Mouse (Mus musculus) right cerebral cortex, postnatal 10 days (tissue): ENCODE measurements around the gene Npw.

Source experiments
- DNase-seq, 2 experiments: peaks; one replicate each; pipeline ENCODE4 v3.0.0; 2021; ENCODE audit warnings: low spot score in 2 of 2

Gene Npw

DNA sequence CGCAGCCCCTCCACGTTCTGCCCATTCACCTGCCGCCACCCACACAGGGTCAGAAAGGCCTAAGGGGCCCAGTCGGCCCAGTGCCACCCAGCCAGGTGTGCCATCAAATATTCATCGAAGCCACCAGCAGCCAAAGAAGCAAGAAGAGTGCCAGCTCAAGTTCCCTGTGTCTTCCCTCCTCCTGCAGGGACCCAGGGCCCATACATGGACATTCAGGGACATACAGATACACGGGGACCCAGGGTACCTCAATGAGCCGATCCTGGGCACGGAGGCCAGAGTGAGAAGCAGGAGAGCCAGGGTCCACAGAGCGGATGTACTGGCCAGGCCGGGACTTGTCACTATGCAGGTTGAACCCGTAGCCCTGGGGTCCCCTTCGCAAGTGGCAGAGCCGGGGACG is 16.3 kb downstream of the Npw start:
- DNase-seq = no peak

DNA sequence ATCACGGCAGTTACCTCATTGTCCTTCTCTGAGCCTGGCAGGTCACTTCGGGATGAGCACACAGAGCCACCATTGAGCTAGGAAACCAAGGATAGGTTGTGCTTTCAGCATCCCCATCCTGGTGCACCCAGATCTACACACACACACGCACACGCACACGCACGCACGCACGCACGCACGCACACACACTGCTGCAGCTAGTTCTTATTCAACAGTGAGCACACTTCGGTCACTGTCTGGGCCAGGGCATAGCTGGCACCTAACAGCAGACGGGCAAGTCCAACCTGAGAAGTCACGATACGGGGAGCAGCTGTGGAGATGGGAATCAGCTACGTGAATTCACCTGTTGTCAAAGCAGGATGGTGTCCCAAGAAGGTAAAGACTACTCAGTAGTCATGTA is 17.7 kb downstream of the Npw start:
- DNase-seq = no peak

DNA sequence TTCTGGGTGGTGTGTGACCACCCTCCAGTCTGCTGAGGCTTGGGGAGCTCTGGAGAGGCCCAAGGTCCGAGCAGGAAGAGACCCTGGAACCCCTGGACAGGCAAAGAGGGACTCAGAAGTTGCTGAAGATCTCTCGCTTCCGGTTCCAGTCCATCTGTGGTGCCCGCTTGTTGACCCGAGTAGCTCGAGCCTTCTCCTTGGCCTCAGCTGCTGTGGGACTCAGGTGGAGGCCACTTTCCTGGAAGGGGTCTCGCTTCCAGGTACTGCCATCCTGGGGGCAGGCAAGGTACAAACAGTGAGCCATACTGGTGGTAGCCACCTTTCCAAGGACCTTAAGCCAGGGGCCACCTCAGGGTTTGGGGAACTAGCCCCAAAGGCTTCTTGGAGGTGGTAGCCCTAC is 18.1 kb downstream of the Npw start:
- DNase-seq = no peak

DNA sequence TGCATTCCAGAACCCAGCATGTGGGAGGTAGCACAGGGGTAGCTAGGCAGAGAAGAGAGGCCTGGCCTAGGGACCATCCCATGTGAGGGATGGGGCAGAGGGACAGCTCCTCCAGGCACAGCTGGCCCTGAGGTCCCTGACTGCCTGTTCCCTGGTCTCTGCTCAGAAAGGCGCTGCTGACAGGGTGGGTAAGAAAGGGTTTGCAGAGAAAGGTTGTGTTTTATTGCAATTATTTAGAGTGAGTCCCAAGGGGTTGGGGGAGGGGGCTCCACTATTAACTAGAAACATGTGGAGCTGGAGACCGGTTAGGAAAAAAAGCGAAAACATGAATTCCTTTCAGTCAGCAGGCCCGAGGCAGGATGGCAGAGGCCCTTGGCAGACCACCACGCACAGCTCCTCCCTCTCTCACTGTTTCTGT is 18.7 kb downstream of the Npw start:
- DNase-seq = no peak

DNA sequence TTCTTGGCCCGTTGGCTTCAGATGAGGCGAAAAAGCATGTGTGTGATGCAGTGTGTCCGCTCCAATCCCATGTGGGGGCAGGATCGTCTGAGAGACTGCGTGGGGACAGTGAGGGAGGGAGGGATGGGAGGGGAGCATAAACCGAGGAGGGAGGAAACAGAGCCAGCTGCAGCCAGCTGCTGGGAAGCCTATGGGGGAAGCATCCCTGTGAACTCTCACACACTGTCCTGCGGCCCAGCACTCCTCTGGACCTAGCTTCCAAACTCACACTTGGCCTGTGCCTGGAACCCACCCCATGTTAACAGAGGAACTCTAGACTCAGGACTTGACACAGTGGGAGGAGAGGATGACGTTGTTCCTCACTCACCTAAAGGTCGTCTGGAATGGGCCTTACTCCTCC is 19.4 kb downstream of the Npw start:
- no peak for DNase-seq

DNA sequence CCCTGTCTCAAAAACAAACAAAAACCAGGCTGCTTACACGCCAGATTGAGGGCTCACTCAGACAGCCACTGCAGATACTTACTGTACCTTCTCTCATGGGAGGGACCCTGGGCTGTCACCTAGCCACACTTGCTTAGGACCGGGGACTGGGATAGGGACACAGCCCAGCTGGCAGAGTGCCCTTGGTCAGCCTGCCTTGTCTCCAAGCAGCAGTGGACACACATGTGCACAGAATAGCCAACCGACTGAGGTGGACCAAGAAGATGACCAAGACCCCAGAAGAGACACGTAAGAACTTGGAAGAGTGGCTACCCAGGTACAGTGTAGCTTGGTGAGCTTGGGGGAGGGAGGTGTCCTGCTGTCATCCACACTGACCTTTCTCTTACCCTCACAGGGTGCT is 20.0 kb downstream of the Npw start:
- DNase-seq = no peak

DNA sequence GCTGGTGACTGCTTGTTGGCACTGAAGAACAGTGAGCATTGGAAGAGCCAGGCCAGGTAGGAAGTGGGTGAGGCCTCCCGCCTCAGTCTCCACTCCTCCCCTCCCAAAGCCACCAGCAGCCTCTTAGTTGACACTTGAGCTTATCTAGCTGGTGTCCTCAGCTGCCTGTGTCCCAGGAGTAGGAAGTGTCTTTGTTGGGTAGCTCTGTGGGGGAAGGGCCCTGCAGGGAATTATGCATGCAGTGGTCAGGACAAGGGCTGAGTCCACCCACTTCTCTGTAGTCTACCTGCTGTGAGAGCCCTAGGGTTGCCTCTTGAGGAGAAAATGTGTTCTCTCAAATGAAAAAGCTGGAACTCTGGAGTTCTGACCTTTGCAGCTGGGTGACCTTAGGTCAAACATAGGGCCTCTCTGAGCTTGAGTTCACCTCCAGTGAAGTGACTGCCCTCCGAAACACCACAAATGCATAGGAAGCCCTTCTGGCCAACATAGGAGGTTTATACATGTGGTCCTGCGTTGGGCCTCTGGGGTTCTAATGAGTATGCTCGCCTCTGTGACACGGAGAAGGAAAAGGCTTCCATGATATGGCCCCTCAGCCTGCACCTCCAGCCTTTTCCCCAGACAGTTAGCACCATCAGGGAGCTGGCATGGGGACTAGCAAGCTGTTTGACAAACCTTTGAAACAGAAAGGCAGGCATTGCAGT is 21.3 kb downstream of the Npw start:
- no peak for DNase-seq

DNA sequence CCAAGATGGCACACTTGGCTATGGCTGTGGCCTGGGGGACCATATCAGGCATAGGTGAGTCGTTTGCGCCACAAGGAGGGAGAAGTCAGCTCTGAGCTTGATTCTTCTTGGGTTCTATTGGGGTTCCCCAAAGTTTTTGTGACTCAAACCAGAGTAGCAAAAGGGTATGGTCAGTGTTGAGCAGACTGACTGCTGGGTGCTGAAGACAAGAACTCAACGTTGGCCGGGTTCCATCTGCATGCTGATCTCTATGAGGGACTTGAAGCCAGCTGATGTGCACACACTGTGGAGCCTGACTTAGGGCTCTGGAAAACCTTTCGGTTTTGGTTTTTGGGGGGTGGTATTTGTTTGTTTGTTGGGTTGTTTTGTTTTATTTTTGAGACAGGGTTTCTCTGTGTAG is 22.6 kb downstream of the Npw start:
- no peak for DNase-seq

DNA sequence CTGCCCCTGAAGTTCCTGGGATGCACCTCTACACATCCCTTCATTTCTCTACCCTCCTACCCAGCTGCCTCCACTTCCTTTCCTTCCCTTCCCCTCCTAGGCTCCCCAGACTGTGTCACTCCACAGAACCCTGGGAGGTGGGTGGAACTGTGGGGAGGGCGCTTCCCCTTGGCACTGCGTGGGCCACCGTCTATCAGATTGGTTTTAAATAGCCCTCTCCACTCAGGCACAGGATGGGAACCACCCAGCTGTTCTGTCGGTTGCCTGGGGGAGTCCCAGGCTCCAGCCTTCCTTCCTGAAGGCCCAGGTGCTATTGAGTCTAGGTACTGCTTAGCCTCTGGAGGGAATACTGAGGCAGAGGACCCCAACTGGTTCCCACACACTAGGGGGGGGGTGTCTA is 23.2 kb downstream of the Npw start:
- no peak for DNase-seq

DNA sequence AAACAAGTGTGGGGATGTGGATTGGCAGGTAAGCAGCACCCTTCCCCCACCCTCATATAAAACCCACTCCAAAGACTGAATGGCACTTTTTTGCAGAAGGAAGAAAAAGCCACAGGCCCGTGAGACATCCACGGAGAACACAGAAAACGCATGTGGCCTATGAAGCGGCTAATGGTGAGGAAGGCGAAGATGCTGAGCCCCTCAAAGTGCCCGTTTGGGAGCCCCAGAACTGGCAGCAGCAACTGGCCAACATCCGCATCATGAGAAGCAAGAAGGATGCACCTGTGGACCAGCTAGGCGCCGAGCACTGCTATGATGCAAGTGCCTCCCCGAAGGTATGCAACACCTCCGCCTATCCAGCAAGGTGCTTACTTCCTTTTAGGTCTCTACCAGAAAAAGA is 24.4 kb downstream of the Npw start:
- no peak for DNase-seq

DNA sequence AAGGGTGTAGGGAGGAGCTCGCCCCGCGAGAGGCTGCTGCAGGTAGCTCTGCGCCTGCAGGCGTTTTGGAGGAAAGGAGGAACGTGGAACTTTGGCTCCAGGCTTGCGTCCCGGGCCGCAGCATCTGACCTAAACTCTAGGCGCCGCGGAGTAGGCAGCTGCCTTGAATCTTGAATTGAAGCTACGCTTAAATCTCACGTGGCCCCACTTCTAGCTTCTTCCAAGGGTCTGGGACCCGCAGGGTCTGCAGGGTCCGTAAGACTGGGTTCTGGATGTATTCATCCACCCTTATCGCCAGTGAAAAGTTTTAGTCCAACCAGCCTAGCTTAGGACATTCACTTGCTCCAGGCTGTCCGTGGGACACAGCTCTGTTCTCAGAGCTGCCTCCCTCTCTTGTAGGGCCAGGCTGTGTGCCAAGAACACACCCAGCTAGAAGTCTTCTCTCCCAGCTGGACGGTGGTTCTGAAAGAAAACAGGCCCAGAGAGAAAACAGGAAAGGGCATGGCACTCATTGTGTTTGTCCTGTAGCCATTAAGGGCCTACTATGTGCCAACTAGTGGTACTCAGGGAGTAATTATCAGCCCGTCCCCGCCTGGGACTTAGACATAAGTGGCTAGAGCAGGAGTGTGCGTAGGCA is 25.3 kb downstream of the Npw start:
- DNase-seq = no peak

DNA sequence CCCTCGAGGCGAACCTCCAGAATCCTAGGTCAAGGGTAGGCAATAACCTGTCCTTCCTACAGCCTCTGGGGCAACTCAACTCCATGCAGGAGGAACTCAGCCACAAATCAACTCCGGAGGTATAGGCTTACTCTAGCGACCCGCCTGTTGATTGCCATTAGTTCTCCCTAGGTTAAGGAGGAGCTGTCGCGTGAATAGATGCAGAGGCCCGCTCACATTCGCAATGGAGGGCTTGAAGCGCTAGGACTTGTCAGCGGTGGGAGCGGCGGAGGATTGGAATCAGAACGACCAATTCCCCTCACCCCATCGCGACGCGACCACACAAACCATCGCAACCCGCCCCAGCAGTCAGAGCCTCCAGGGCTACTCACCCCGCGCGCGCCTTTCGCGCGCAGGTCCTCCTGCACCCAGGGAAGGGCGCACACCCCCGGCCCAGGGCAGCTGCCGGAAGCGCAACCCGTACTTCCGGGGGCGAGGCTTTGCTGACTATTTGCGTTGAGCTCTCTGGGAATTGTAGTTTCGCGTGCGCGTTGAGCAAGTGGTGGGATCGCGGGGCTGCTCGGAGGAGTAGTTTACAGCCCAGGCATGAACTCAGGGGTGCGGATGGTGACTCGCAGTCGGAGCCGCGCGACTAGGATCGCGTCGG is 26.0 kb downstream of the Npw start, which contains the start of the genes Tsc2 and Nthl1:
Tsc2 (minus strand) TSS at position 464 of the 646 bp plus-strand sequence.
Nthl1 (plus strand) TSS at position 514 of the 646 bp plus-strand sequence.
- DNase-seq = peak; percentile 90 to 91

DNA sequence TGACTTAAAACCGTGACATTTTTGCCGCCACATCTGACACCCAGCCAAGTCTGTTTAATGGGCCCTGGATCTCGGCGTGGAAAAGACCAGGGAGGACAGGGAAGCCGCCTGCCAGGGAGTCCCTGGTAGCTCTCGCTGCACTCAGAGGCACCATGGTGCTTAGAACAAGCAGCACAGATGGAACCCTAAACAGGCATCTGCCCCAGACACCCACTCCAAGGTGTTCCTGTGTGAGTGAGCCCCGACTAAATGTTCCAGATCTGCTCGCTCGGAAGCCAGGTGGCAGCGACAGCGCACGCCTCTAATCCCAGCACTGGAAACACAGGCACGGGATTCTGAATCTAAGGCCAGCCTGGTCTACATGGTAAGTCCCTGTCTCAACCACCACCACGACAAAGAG is 28.2 kb downstream of the Npw start:
- no peak for DNase-seq

DNA sequence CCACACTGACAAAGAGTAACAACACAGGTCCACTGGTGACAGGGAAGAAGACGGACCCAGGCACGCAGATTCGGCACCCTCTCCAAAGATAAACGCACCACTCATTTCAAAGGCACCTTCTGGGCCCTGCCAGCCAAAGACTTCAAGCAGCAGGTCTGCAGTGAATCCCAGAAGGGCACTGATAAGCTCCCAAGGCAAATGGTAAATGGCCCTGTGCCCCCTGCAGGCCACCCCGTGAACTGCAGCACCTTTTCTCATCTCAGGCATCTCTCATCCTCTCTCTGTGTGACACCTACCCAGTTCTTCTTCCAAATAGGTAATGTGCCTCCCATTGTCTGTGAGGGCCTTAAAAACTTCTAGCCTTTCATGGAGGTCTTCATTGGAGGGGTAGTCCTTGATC is 29.6 kb downstream of the Npw start:
- DNase-seq = peak in 1 of 2 experiments; percentile 69

DNA sequence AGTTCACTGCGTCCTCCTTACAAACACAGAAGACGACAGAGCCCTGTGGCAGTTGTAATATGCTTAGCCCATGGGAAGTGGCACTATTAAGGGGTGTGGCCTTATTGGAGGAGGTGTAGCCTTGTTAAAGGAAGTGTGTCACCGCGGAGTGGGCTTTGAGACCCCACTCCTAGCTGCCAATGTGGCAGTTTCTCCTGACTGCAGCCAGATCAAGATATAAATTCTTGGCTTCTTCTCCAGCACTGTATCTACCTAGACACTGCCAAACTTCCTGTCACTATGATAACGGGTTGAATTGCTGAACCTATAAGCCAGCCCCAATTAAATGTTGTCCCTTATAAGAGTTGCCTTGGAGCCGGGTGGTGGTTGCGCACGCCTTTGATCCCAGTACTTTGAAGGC is 32.8 kb downstream of the Npw start:
- no peak for DNase-seq

DNA sequence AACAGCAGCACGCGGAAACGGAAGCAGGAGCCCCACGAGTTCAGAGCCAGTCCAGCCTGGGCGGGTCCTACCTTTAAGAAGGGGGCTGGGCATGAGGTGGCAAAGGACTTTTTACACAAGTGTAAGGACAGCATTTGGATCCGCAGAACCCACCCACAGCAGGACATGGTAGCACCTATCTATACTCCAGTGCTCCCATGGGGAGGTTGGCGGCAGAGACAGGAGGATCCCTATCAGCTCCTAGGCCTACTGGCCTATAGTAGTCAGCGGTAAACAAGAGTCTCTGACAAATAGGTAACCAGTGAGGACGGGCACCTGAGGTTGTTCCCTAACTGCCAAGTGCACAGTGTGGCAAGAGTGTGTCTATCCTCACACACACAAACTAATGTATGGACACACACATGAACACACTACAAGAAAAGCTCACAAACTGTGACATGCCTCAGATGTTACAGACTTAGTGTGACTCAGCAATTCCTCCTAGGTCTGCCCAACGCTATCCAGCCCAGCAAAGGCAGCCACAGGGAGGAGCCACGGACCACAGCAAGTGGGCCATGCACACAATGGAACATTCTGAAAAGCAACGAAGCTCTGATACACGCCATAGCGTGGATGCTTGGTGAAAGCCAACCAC is 40.6 kb downstream of the Npw start:
- DNase-seq = no peak

DNA sequence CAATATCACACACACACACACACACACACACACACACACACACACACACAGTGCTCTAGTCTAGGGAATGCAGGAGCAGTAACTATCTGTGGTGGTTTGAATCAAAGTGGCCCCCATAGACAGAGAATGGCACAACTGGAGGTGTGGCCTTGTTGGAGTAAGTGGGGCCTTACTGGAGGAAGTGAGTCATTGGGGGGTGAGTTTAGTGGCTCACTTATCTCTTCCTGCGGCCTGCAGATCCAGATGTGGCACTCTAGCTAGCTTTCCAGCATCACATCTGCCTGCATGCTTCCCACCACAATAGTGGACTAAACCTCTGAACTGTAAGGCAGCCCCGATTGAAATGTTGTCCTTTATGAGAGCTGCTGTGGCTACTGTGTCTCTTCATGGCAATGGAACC is 47.5 kb downstream of the Npw start:
- no peak for DNase-seq

DNA sequence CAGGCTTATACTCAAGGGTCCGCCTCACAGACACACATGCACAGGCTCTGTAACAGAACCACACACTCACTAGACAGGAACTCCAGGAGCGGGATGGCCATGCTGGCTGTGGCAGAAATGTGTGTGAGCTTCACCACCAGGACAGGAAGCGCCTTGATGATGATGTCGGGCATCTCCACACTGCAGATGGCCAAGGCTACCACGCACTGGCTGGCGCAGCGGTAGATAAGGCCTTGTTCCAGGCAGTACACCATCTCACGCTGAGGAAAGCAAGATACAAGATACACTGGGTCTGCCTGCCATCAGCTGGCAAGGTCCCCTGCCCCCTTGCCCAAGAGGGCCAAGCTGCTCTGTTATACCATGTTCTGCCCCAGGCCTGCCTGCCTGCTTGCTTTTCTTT is 49.4 kb downstream of the Npw start:
- no peak for DNase-seq

DNA sequence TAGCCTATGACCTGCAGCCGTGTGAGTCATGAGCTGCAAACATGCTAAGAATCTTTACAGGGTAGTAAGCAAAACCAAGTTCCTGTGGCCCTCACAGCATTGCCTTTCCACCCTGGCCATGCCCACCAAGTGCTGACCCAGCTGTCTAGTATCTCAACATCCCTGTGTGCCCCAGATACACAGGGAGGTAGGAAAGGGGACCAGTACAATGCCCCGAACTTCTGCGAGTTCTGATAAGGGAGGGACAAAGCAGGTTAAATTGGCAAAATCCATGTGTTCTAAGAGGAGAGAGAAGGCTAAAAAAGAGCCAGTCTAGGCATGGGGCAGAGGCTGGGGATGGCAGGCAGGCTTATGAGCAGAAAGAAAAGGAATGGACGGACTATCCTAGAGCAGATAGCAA is 49.9 kb downstream of the Npw start:
- no peak for DNase-seq
